Mouse (Mus musculus): Measurements from ENCODE around the gene Ptprd.
"Not testable (repeated sequence)": the region's sequence is repeated elsewhere in the genome, so short reads cannot be mapped to it uniquely, and the experiment has no call there.

Ptprd gene

GRCm38 (mm10) chr4:76449466-76450350 lies 1762.1 kb downstream of the Ptprd start:
- no peak for DNase-seq (ENCODE audit: low read depth, low spot score)

- DNase-seq (ENCODE audit: low read depth, low spot score) = no peak
Measured at GRCm38 (mm10) chr4:76448678-76449465, 1762.9 kb downstream of the Ptprd start.

- DNase-seq (ENCODE audit: low read depth, low spot score) = no peak
Measured at GRCm38 (mm10) chr4:76447396-76447795, 1764.4 kb downstream of the Ptprd start.

- no peak for DNase-seq (ENCODE audit: low read depth, low spot score)
Measured at GRCm38 (mm10) chr4:76444778-76445177, 1767.0 kb downstream of the Ptprd start.

- DNase-seq (ENCODE audit: low read depth, low spot score) = no peak
Measured at GRCm38 (mm10) chr4:76443553-76443952, 1768.2 kb downstream of the Ptprd start.

GRCm38 (mm10) chr4:76440791-76441364 lies 1770.9 kb downstream of the Ptprd start:
- DNase-seq (ENCODE audit: low read depth, low spot score) = no peak

GRCm38 (mm10) chr4:76438496-76439079 lies 1773.2 kb downstream of the Ptprd start:
- DNase-seq (ENCODE audit: low read depth, low spot score) = no peak

- DNase-seq (ENCODE audit: low read depth, low spot score) = no peak
Measured at GRCm38 (mm10) chr4:76438068-76438467, 1773.7 kb downstream of the Ptprd start.

- no peak for DNase-seq (ENCODE audit: low read depth, low spot score)
Measured at GRCm38 (mm10) chr4:76435920-76436319, 1775.8 kb downstream of the Ptprd start.

GRCm38 (mm10) chr4:76429769-76430168 lies 1782.0 kb downstream of the Ptprd start:
- no peak for DNase-seq (ENCODE audit: low read depth, low spot score)

- DNase-seq (ENCODE audit: low read depth, low spot score) = not testable (repeated sequence)
Measured at GRCm38 (mm10) chr4:76427036-76427435, 1784.7 kb downstream of the Ptprd start.

GRCm38 (mm10) chr4:76425230-76425575 lies 1786.6 kb downstream of the Ptprd start:
- no peak for DNase-seq (ENCODE audit: low read depth, low spot score)

GRCm38 (mm10) chr4:76424324-76425229 lies 1787.2 kb downstream of the Ptprd start:
- no peak for DNase-seq (ENCODE audit: low read depth, low spot score)

- DNase-seq (ENCODE audit: low read depth, low spot score) = no peak
Measured at GRCm38 (mm10) chr4:76422113-76422512, 1789.6 kb downstream of the Ptprd start.

- DNase-seq (ENCODE audit: low read depth, low spot score) = no peak
Measured at GRCm38 (mm10) chr4:76419641-76420040, 1792.1 kb downstream of the Ptprd start.

GRCm38 (mm10) chr4:76417676-76418075 lies 1794.1 kb downstream of the Ptprd start:
- DNase-seq (ENCODE audit: low read depth, low spot score) = no peak

- no peak for DNase-seq (ENCODE audit: low read depth, low spot score)
Measured at GRCm38 (mm10) chr4:76415624-76416023, 1796.1 kb downstream of the Ptprd start.

GRCm38 (mm10) chr4:76414591-76414990 lies 1797.2 kb downstream of the Ptprd start:
- DNase-seq (ENCODE audit: low read depth, low spot score) = no peak

GRCm38 (mm10) chr4:76410053-76410452 lies 1801.7 kb downstream of the Ptprd start:
- DNase-seq (ENCODE audit: low read depth, low spot score) = no peak

GRCm38 (mm10) chr4:76409159-76409558 lies 1802.6 kb downstream of the Ptprd start:
- no peak for DNase-seq (ENCODE audit: low read depth, low spot score)

Data from retina, adult 2 months (tissue).